Mouse (Mus musculus) embryonic facial prominence, embryonic 12.5 days (tissue): ENCODE measurements around the gene Mzf1. TPM values are rescaled to one million over a fixed set of nuclear protein-coding genes. Genes with fewer than 3 reads are reported as not detected.

Source experiments
- ATAC-seq: fragments of 200-750 bp; cut with Nextera tagmentation; 2 replicates; pipeline ENCODE4 v1.8.0; 2017; ENCODE audit not compliant: insufficient number of reproducible peaks, insufficient read depth, low FRiP score, low TSS enrichment
- H3K27ac ChIP-seq: fragments of 300-500 bp; sonication (generic); 2 replicates; pipeline ENCODE4 v1.5.1; 2016; ENCODE audit warnings: mild to moderate bottlenecking
- H3K27me3 ChIP-seq: fragments of 300-500 bp; sonication (generic); 2 replicates; pipeline ENCODE4 v1.6.1; 2016; ENCODE audit warnings: mild to moderate bottlenecking, moderate library complexity
- H3K36me3 ChIP-seq: fragments of 300-500 bp; sonication (generic); 2 replicates; pipeline ENCODE4 v1.6.1; 2016; ENCODE audit warnings: mild to moderate bottlenecking
- H3K4me1 ChIP-seq: fragments of 300-500 bp; sonication (generic); 2 replicates; pipeline ENCODE4 v1.6.1; 2016
- H3K4me2 ChIP-seq: fragments of 300-500 bp; sonication (generic); replicated peaks from 2 replicates; pipeline ENCODE4 v1.6.1; 2016; ENCODE audit warnings: mild to moderate bottlenecking, moderate library complexity
- H3K4me3 ChIP-seq: fragments of 300-500 bp; sonication (generic); 2 replicates; pipeline ENCODE4 v1.5.1; 2016; ENCODE audit warnings: mild to moderate bottlenecking
- H3K9ac ChIP-seq: fragments of 300-500 bp; sonication (generic); 2 replicates; pipeline ENCODE4 v1.6.1; 2016; ENCODE audit warnings: mild to moderate bottlenecking, moderate library complexity
- H3K9me3 ChIP-seq: fragments of 300-500 bp; sonication (generic); 2 replicates; pipeline ENCODE4 v1.6.1; 2016; ENCODE audit warnings: mild to moderate bottlenecking, moderate library complexity
- WGBS: fragments of 180-500 bp; shearing (Covaris S2); methylation state at CpG from one replicate; pipeline ENCODE4 v1.1.7; 2016; 5-methylcytosine and 5-hydroxymethylcytosine counted together
- polyA plus RNA-seq: library from polyadenylated mRNA; unstranded; fragments of >200 nt; fragmentation: Nextera tagmentation; extraction: Ambion mirVana; gene quantifications from 2 replicates; pipeline ENCODE4 v1.2.1, GENCODE M21; 2016

Gene Mzf1
- polyA plus RNA-seq, 1 experiment from 2014 or later = 3.8 TPM

GRCm38 (mm10) chr7:12998053-12998452, 56.5 kb downstream of the Mzf1 start, which contains the start of gene Slc27a5:
TSS of gene Slc27a5 (minus strand) at chr7:12998192.
- Histone ChIP-seq H3K36me3 (no peaks in the 10 kb centered on the region), H3K4me3 (no peak within 1 kb of the TSS), H3K9me3 (no peaks in the 10 kb centered on the region), H3K9ac (no peak within 1 kb of the TSS), H3K27me3 (no peaks in the 10 kb centered on the region), H3K4me2 (no peak within 1 kb of the TSS), H3K27ac (no peak within 1 kb of the TSS), H3K4me1 (no peaks in the 10 kb centered on the region)
- ATAC-seq = no peak
- 77% methylated on average over 5 of the region's 5 CpGs for WGBS

- WGBS = 63% methylated on average over 5 of the region's 5 CpGs
- no peak overlapping the region for H3K9ac ChIP-seq
- H3K9me3 ChIP-seq = no peaks in the 10 kb centered on the region
- no peaks in the 10 kb centered on the region for H3K4me1 ChIP-seq
- no peak overlapping the region for H3K4me3 ChIP-seq
- H3K27ac ChIP-seq = no peak overlapping the region
- no peak for ATAC-seq
- H3K27me3 ChIP-seq = no peaks in the 10 kb centered on the region
- no peaks in the 10 kb centered on the region for H3K36me3 ChIP-seq
- H3K4me2 ChIP-seq = no peak overlapping the region
These were observed 57.3 kb downstream of the Mzf1 start for GRCm38 (mm10) chr7:12997230-12997629.

- H3K9me3 ChIP-seq = no peaks in the 10 kb centered on the region
- H3K9ac ChIP-seq = no peak overlapping the region
- no peak for ATAC-seq
- H3K4me1 ChIP-seq = no peaks in the 10 kb centered on the region
- no peak overlapping the region for H3K27ac ChIP-seq
- no peaks in the 10 kb centered on the region for H3K27me3 ChIP-seq
- no peaks in the 10 kb centered on the region for H3K36me3 ChIP-seq
- no peak overlapping the region for H3K4me3 ChIP-seq
- no peak overlapping the region for H3K4me2 ChIP-seq
These were observed 58.7 kb downstream of the Mzf1 start for GRCm38 (mm10) chr7:12995862-12996261.

GRCm38 (mm10) chr7:12993148-12993547, 61.4 kb downstream of the Mzf1 start:
- no peak overlapping the region for H3K4me3 ChIP-seq
- no peak overlapping the region for H3K4me2 ChIP-seq
- H3K36me3 ChIP-seq = no peaks in the 10 kb centered on the region
- H3K27ac ChIP-seq = no peak overlapping the region
- H3K9ac ChIP-seq = no peak overlapping the region
- no peaks in the 10 kb centered on the region for H3K27me3 ChIP-seq
- 85% methylated on average over 10 of the region's 10 CpGs for WGBS
- ATAC-seq = no peak
- no peaks in the 10 kb centered on the region for H3K4me1 ChIP-seq
- no peaks in the 10 kb centered on the region for H3K9me3 ChIP-seq

Other genes with a start within 250 kb of the Mzf1 start
- gene Zfp329, start 235.9 kb downstream of the Mzf1 start, polyA plus RNA-seq = 19.8 TPM in 2 replicates
- gene Zfp110, start 220.0 kb downstream of the Mzf1 start, polyA plus RNA-seq = 39.5 and 41.3 TPM in 2 replicates
- gene Zfp128, start 173.6 kb downstream of the Mzf1 start, polyA plus RNA-seq = 5.4 and 5.9 TPM in 2 replicates
- gene Zscan22, start 156.9 kb downstream of the Mzf1 start, polyA plus RNA-seq = 16.8 and 18.2 TPM in 2 replicates
- 833 and 862 TPM in 2 replicates for gene Rps5, start 132.5 kb downstream of the Mzf1 start, polyA plus RNA-seq
- 0.95 and 1.0 TPM in 2 replicates for gene Rnf225, start 127.3 kb downstream of the Mzf1 start, polyA plus RNA-seq
- 13.9 and 14.4 TPM in 2 replicates for gene Zfp324, start 88.9 kb downstream of the Mzf1 start, polyA plus RNA-seq
- gene Zfp446, start 76.9 kb downstream of the Mzf1 start, polyA plus RNA-seq = 12.0 and 13.0 TPM in 2 replicates
- 0.09 TPM in 1 of 2 replicates, not detected in the other for gene Slc27a5, start 56.6 kb downstream of the Mzf1 start, polyA plus RNA-seq
- gene Trim28, start 55.6 kb downstream of the Mzf1 start, polyA plus RNA-seq = 480 and 495 TPM in 2 replicates
- 28.8 and 29.9 TPM in 2 replicates for gene Zbtb45, start 44.7 kb downstream of the Mzf1 start, polyA plus RNA-seq
- 121 and 127 TPM in 2 replicates for gene Chmp2a, start 20.0 kb downstream of the Mzf1 start, polyA plus RNA-seq
- 166 and 183 TPM in 2 replicates for gene Ube2m, start 16.5 kb downstream of the Mzf1 start, polyA plus RNA-seq
- gene Vmn1r85, start 40.4 kb upstream of the Mzf1 start, polyA plus RNA-seq = not detected in 2 replicates
- gene Vmn1r86, start 65.2 kb upstream of the Mzf1 start, polyA plus RNA-seq = not detected in 2 replicates
- not detected in 2 replicates for gene Vmn1r87, start 85.4 kb upstream of the Mzf1 start, polyA plus RNA-seq
- gene Vmn1r88, start 104.8 kb upstream of the Mzf1 start, polyA plus RNA-seq = 0.03 TPM in 1 of 2 replicates, not detected in the other
- gene Vmn1r89, start 158.3 kb upstream of the Mzf1 start, polyA plus RNA-seq = not detected in 2 replicates
- 117 and 120 TPM in 2 replicates for gene Lig1, start 222.5 kb upstream of the Mzf1 start, polyA plus RNA-seq
- gene Zswim9, start 224.0 kb upstream of the Mzf1 start, polyA plus RNA-seq = 14.2 and 15.8 TPM in 2 replicates